Mouse (Mus musculus) CD4-positive, CD25-positive, alpha-beta regulatory T cell (primary cell): ENCODE results near the gene Zswim3. TPM values are rescaled to one million over a fixed set of nuclear protein-coding genes. Genes with fewer than 3 reads are reported as not detected.

Experiments used
- polyA plus RNA-seq: library from polyadenylated mRNA; unstranded; fragments of 100-300 nt; shearing (Covaris generic); gene quantifications from one replicate; pipeline ENCODE4 v1.2.1, GENCODE M21; 2017

Gene Zswim3
- 6.1 TPM for polyA plus RNA-seq

DNA sequence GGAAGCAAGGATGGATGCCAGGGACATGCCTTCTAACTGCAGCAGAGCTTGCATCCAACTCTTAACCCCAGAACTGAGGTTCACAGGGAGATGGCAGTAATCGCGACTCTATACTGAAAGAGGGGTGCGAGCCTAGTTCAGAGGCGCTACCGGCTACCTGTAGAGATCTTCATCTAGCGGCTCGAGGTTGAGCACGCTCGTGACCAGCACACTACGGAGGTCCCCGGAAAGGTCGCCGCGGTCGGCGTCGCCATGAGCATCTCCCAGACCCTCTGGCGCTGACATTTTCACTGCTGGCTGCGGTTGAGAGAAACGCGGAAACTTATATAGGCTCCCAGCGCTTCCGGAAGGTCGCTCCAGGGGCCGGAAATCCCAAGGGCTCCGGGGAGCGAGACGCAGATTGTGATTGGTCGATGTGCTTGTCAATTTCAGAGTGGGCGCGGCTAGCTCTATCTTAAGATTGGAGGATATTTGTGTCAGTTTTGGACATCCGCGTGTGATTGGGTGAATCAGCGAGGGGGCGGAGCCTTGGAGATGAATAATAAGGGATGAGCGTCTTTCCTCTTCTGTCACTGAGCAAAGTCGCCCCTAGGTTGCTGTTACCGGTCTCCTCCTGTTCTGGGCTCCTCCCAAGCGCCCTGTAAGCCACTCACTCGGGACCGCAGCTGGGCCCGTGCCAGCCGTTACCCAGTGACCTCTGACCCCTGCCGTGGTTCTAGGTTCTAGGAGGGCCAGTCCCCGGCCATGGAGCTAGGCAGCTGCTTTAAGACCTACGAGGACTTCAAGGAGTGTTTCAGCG lies at the start of gene Zswim3, which contains the start of gene Acot8:
Zswim3 (plus strand) TSS at position 566 of the 799 bp plus-strand sequence.
Acot8 (minus strand) TSS at position 350 of the 799 bp plus-strand sequence.

DNA sequence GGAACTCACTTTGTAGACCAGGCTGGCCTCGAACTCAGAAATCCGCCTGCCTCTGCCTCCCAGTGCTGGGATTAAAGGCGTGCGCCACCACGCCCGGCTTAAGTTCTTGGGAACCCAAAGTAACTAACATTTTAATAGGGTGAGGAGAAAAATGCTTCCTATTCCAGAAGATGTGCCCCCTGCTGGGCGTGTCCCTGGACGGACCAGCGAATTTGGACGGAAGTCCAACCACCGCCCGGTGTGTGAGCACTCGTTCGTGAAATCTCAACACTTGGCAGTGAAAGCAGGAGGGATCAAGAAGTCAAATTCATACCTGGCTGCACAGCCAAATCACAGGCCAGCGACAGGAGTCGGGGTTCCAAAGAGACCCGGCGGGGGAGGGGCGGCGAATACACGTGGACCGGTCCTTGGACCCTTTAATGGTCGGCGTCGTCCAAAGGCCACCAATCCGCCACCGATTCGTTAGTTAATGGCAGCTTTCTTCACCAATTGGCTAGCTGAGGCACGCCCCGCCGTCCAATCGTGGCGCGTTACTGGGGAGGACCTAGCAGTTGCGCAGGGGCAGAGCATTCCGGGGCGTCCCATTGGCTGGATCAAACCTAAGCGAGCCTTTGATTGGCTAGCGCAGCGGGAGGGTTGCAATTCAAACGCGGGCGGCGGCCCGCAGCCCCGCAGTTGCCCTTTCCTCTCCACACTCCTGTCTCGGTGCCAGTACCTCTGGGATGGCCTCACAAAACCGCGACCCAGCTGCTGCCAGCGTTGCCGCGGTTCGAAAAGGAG lies 35.5 kb upstream of the Zswim3 start, which contains the start of gene Ube2c:
Ube2c (plus strand) TSS at position 641 of the 780 bp plus-strand sequence.

GRCm38 (mm10) chr2:164779481-164780086 lies 25.3 kb upstream of the Zswim3 start, which contains the start of gene Tnnc2:
Gene Tnnc2, minus strand, starts transcription at chr2:164779967.

DNA sequence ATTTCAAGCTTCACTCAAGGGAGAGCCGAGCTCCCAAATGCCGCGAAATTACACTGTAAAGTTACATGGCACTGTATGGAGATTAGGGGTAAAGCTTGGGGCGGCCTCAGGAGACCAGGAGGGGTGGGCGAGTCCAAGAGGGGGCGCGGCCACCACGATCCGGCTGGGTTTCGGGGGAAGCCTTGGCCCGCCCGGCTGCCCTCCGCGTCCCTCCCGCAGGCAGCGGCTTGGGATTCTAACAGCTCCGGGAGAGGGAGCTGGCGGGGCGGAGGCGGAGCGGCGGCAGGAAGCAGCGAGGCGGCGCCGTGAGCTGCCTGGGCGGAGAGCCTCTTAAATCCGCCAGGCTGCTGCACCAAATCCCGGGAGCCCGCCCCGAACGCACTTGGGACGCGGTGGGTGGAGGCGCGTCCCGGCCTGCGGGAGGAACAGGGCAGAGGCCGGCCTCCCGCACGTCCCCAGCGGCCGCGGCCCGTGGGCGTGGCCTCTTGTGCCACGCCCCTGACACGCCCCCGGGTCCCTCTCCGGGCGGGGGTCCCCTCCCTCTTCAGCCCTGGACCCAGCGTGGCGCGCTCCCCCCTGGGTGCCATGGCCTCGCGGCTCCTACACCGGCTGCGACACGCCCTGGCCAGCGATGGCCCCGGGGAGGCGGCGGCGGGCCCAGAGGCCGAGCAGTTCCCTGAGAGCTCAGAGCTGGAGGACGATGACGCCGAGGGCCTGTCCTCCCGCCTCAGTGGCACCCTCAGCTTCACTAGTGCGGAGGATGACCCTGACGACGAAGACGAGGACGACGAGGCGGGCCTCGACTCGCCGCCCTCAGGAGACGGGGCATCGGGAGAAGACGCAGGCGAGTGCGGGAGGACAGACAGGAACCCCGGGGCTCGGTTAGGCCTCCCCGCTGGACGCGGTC lies 19.2 kb upstream of the Zswim3 start, which contains the start of gene Snx21:
Snx21 (plus strand) TSS at position 343 of the 907 bp plus-strand sequence.

DNA sequence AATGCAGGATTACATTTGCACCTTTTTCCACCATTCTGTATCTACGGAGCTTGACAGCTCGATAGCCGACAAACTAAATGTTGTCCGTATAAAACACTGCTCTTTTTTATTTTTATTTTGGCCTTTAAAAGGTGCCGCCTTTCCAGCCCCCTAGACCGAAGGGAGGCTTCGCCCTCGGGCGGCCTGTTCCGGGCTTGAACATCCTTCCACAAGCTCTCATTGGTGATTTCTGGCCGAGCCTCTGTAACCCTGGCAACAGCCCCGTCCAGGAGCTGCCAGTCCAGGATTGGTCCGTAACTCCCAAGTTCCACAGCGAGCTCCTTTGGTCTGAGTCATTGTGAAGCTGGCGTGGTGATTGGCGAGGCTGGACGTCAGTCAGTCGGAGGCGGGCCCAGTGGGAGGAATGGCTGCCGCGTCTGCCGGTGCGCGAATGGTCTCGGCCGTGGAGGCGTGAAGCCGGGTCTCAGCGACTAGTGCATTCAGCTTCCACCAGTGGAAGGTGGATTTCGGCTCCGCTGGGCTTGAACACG lies 17.8 kb downstream of the Zswim3 start, which contains the start of gene Zswim1:
Zswim1 (plus strand) TSS at position 51 of the 530 bp plus-strand sequence.

GRCm38 (mm10) chr2:164828437-164828836 lies 23.5 kb downstream of the Zswim3 start, which contains the start of gene Spata25:
Gene Spata25, minus strand, starts transcription at chr2:164828537.

DNA sequence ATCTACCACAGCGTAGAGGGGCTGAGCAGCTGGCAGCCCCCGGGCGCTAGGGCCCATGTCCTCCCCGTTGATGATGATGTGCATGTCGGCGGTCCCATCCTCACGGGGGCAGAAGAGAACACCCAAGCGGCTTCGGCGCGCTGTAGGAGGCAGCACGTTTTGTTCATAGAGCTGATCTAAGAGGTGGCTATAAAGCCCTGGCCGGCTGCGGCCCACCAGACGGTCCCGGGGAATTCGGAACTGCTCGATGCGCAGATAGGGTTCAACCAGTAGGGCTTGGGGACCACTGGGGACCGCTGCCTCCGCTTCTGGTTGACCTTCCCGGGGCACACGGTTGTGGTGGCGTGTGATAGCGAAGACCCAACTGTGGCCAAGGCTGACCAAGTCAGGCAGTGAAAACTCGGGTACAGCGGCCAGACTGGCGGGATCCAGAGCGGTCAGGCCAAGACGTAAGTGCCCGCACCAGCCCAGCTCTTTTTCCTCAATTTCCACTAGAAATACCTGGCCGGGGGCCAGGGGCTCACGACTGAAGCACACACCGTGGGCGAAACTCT lies 27.9 kb downstream of the Zswim3 start, which contains the start of gene Ctsa:
Ctsa (plus strand) TSS at position 126 of the 554 bp plus-strand sequence.

DNA sequence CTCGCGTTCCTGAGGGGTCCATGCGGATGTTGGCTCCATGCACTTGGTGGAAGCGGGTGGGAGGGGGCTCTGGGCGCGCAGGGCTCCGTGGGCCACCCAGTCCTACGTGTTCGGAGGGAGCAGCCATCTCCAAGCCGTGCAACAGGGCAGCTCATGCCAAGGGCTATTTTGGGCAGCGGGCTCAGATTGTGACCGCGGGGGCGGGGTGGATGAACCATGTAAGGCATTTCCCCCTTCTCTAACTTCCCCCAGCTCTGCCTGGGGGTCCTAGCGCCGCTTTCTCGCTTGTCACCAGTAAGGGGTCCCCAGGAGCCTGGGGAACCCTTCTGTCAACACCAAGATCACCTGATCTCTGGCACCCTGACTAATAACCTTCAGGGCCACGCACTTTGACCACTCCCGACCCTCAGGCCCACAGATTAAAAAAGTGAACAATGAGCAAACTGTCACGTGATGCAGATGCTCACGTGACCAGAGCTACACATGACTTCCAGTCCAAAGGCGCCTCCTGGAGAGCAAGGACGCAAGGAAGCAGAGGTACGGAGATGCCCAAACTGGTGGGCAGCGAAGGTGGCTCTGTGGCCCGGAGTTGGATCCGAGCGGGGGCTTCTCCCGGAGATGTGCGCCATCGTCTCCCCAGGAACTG lies 28.5 kb downstream of the Zswim3 start, which contains the start of gene Neurl2:
Neurl2 (minus strand) TSS at position 143 of the 646 bp plus-strand sequence.

DNA sequence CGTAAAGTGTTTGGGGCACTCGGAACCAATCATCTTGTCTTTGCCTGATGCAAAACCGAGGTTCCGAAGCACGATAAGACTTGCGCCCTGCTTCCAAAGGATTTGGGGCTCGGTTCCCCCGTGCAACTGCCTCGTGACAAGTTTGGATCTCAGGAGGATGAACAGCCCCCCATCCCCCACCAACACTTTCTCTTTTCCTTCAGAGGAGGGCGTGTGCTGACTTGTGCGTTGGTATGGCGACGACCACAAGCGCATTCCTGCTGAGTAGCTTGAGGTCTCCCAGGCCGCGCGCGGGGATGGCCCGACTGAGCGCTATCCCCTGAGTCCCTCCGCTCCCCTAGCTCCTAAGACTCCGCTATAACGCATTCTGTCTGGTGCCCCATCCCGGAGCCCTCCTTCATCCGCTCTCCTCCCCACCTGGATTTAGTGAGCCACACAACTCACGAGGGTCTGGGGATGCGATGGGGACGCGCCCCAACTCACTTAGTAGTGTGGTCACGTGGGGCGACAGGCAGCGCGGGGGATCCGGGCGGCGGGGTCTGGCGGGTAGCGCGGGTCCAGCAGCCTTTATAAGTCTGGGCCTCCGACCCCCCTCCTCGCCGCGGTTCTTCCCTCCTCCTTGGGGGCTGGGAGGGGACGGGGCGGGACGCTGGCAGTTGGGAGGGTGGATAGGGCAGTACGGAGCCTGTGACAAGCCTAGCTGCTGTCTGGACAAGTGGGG lies 52.4 kb downstream of the Zswim3 start, which contains the start of gene Pltp:
Pltp (minus strand) TSS at position 611 of the 721 bp plus-strand sequence.

Other genes with a start within 250 kb of the Zswim3 start
- gene Wfdc2, start 242.7 kb upstream of the Zswim3 start, polyA plus RNA-seq: 6.7 TPM
- not detected for gene Spint3, start 231.6 kb upstream of the Zswim3 start, polyA plus RNA-seq
- gene Wfdc6a, start 219.7 kb upstream of the Zswim3 start, polyA plus RNA-seq: not detected
- not detected for gene Eppin, start 211.5 kb upstream of the Zswim3 start, polyA plus RNA-seq
- not detected for gene Wfdc6b, start 191.6 kb upstream of the Zswim3 start, polyA plus RNA-seq
- not detected for gene Wfdc8, start 191.5 kb upstream of the Zswim3 start, polyA plus RNA-seq
- not detected for gene Wfdc16, start 166.3 kb upstream of the Zswim3 start, polyA plus RNA-seq
- gene Wfdc10, start 149.1 kb upstream of the Zswim3 start, polyA plus RNA-seq: not detected
- gene Wfdc9, start 148.5 kb upstream of the Zswim3 start, polyA plus RNA-seq: not detected
- not detected for gene Wfdc11, start 131.0 kb upstream of the Zswim3 start, polyA plus RNA-seq
- not detected for gene Wfdc13, start 120.0 kb upstream of the Zswim3 start, polyA plus RNA-seq
- gene Spint4, start 106.6 kb upstream of the Zswim3 start, polyA plus RNA-seq: not detected
- not detected for gene Spint5, start 89.8 kb upstream of the Zswim3 start, polyA plus RNA-seq
- 0.11 TPM for gene Wfdc3, start 59.2 kb upstream of the Zswim3 start, polyA plus RNA-seq
- 67.0 TPM for gene Dnttip1, start 59.1 kb upstream of the Zswim3 start, polyA plus RNA-seq
- gene Ube2c, start 35.2 kb upstream of the Zswim3 start, polyA plus RNA-seq: 4.3 TPM
- not detected for gene Tnnc2, start 25.1 kb upstream of the Zswim3 start, polyA plus RNA-seq
- 5.7 TPM for gene Snx21, start 19.3 kb upstream of the Zswim3 start, polyA plus RNA-seq
- gene Acot8, start 216 bp upstream of the Zswim3 start, polyA plus RNA-seq: 39.1 TPM
- gene Zswim1, start 17.6 kb downstream of the Zswim3 start, polyA plus RNA-seq: 21.3 TPM
- gene Spata25, start 23.4 kb downstream of the Zswim3 start, polyA plus RNA-seq: not detected
- gene Ctsa, start 27.8 kb downstream of the Zswim3 start, polyA plus RNA-seq: 167 TPM
- 1.8 TPM for gene Neurl2, start 28.4 kb downstream of the Zswim3 start, polyA plus RNA-seq
- gene Pltp, start 52.6 kb downstream of the Zswim3 start, polyA plus RNA-seq: 0.26 TPM
- 130 TPM for gene Pcif1, start 74.2 kb downstream of the Zswim3 start, polyA plus RNA-seq
- 43.9 TPM for gene Zfp335, start 106.7 kb downstream of the Zswim3 start, polyA plus RNA-seq
- 5.9 TPM for gene Mmp9, start 135.7 kb downstream of the Zswim3 start, polyA plus RNA-seq
- gene Slc12a5, start 155.7 kb downstream of the Zswim3 start, polyA plus RNA-seq: 0.26 TPM
- gene Ncoa5, start 229.8 kb downstream of the Zswim3 start, polyA plus RNA-seq: 61.4 TPM